ENCODE assay signal across 8 mouse cellular contexts in genomic region chrX:52912826-52913701, GRCm38 (mm10). TPM values are rescaled to one million over a fixed set of nuclear protein-coding genes. Genes with fewer than 3 reads are reported as not detected.
DNase-seq lines count a peak whose midpoint lies in the region; ATAC-seq and TF ChIP-seq lines count a peak whose summit lies in the region.

No protein-coding gene starts in this region.

- TF ChIP-seq EP300 in MEL (IDR thresholded peaks at IDR 0.05; ENCODE audit: low read depth in 1 of 2, low read length in 2 of 2): 0 out of 4 replicates have a peak, but pooled peaks of 1 of the 2 experiments have one; percentile 9

- no peak for TF ChIP-seq POLR2A in MEL (IDR thresholded peaks at IDR 0.05; ENCODE audit: control insufficient read depth in 1 of 2, insufficient read depth in 1 of 2, low read depth in 1 of 2, low read length in 2 of 2, poor library complexity in 1 of 2)
- no peak for TF ChIP-seq POLR2A in embryonic fibroblast, embryonic 13.5 days (IDR thresholded peaks at IDR 0.05; ENCODE audit: low read depth, low read length)

- peak overlapping the region; percentile 59 for H3K9ac ChIP-seq in kidney, embryonic 15.5 days
- H3K9ac ChIP-seq in MEL (ENCODE audit: control insufficient read depth, low read depth, low read length, poor library complexity, severe bottlenecking): peak overlapping the region; percentile 77
- peak overlapping the region; percentile 65 for H3K9ac ChIP-seq in intestine, embryonic 15.5 days

- TF ChIP-seq CTCF in MEL (IDR thresholded peaks at IDR 0.05 in 2 of 3, conservative IDR thresholded peaks at IDR 0.05 in 1 of 3; ENCODE audit: control insufficient read depth in 1 of 3, insufficient read depth in 1 of 3, low read depth in 2 of 3, low read length in 3 of 3, poor library complexity in 1 of 3, severe bottlenecking in 1 of 3): no peak
- no peak for TF ChIP-seq CTCF in embryonic fibroblast, embryonic 13.5 days (IDR thresholded peaks at IDR 0.05; ENCODE audit: borderline replicate concordance, insufficient read depth, low read length)

- H3K4me3 ChIP-seq in kidney, embryonic 15.5 days (replicated peaks): peak overlapping the region; percentile 70
- peak overlapping the region; percentile 69 to 71 for H3K4me3 ChIP-seq in MEL (ENCODE audit: control insufficient read depth in 1 of 2, insufficient read depth in 1 of 2, low read depth in 2 of 2, low read length in 2 of 2)
- peak overlapping the region; percentile 84 for H3K4me3 ChIP-seq in embryonic fibroblast, embryonic 13.5 days (ENCODE audit: insufficient read depth, low read length)
- H3K4me3 ChIP-seq in intestine, embryonic 15.5 days (replicated peaks): peak overlapping the region; percentile 61

- H3K4me2 ChIP-seq in kidney, embryonic 15.5 days: peak overlapping the region; percentile 55
- H3K4me2 ChIP-seq in intestine, embryonic 15.5 days (replicated peaks): peak overlapping the region; percentile 54

- H3K9me3 ChIP-seq in kidney, embryonic 15.5 days (replicated peaks): no peaks in the 10 kb centered on the region
- H3K9me3 ChIP-seq in MEL (replicated peaks; ENCODE audit: insufficient read depth, low read length): no peaks in the 10 kb centered on the region
- H3K9me3 ChIP-seq in intestine, embryonic 15.5 days: no peaks in the 10 kb centered on the region

- no peak for TF ChIP-seq RAD21 in MEL (IDR thresholded peaks at IDR 0.05; ENCODE audit: low read depth, low read length)

- no peak for DNase-seq in kidney, adult 18-20 months
- peak; percentile 52 for DNase-seq in MEL (ENCODE audit: low read depth, low spot score)
- peak; percentile 66 for DNase-seq in naive thymus-derived CD4-positive, alpha-beta T cell, adult 2 months (ENCODE audit: low read depth)
- DNase-seq in urinary bladder, postnatal 25 days (ENCODE audit: low spot score): no peak

- H3K79me2 ChIP-seq in MEL (ENCODE audit: control insufficient read depth, insufficient read depth, low read length, poor library complexity): peaks cover 14% of the 10 kb centered on the region

- H3K4me1 ChIP-seq in kidney, embryonic 15.5 days: no peaks in the 10 kb centered on the region
- peaks cover 2% of the 10 kb centered on the region in 2 experiments; a peak in 3 of 4 replicates for H3K4me1 ChIP-seq in MEL (ENCODE audit: control insufficient read depth in 1 of 2, insufficient read depth in 2 of 2, low read length in 2 of 2)
- H3K4me1 ChIP-seq in embryonic fibroblast, embryonic 13.5 days (ENCODE audit: control insufficient read depth, insufficient read depth, low read length): no peaks in the 10 kb centered on the region
- no peaks in the 10 kb centered on the region for H3K4me1 ChIP-seq in intestine, embryonic 15.5 days (replicated peaks)

- H3K27ac ChIP-seq in kidney, embryonic 15.5 days: no peak overlapping the region; the same call in 1 of the 2 replicates
- H3K27ac ChIP-seq in MEL (ENCODE audit: control insufficient read depth, low read depth, low read length): peak overlapping the region; percentile 42
- H3K27ac ChIP-seq in embryonic fibroblast, embryonic 13.5 days (ENCODE audit: insufficient read depth, low read length): peak overlapping the region; percentile 25
- H3K27ac ChIP-seq in intestine, embryonic 15.5 days: no peak overlapping the region

- H3K36me3 ChIP-seq in kidney, embryonic 15.5 days: no peaks in the 10 kb centered on the region
- peaks cover 2 to 16% of the 10 kb centered on the region in 2 experiments for H3K36me3 ChIP-seq in MEL (ENCODE audit: control insufficient read depth in 1 of 2, insufficient read depth in 2 of 2, low read length in 2 of 2)
- no peaks in the 10 kb centered on the region for H3K36me3 ChIP-seq in intestine, embryonic 15.5 days

- no peak; the same call in 1 of the 2 replicates for ATAC-seq in kidney, embryonic 15.5 days (replicated peaks; ENCODE audit: low FRiP score)
- peak; percentile 11; the same call in 1 of the 2 replicates for ATAC-seq in intestine, embryonic 15.5 days
- no peak for ATAC-seq in megakaryocyte-erythroid progenitor cell, adult 5-6 weeks (replicated peaks; ENCODE audit: low FRiP score, low TSS enrichment, poor library complexity, severe bottlenecking)

- WGBS in kidney, embryonic 15.5 days: 18% methylated on average over 31 of the region's 31 CpGs
- 23% methylated on average over 31 of the region's 31 CpGs for WGBS in intestine, embryonic 15.5 days

- H3K27me3 ChIP-seq in kidney, embryonic 15.5 days: no peaks in the 10 kb centered on the region
- no peaks in the 10 kb centered on the region for H3K27me3 ChIP-seq in MEL (ENCODE audit: control insufficient read depth in 1 of 2, insufficient read depth in 2 of 2, low read length in 2 of 2)
- no peaks in the 10 kb centered on the region for H3K27me3 ChIP-seq in intestine, embryonic 15.5 days (replicated peaks)

TF ChIP-seq in MEL, 35 proteins besides CTCF, POLR2A, EP300 and RAD21:
- TF ChIP-seq ZNF384 (IDR thresholded peaks at IDR 0.05; ENCODE audit: low read depth, low read length) (peak; percentile 88), GABPA (IDR thresholded peaks at IDR 0.05; ENCODE audit: low read depth, low read length) (no peak), TBP (IDR thresholded peaks at IDR 0.05; ENCODE audit: low read depth, low read length) (no peak), CHD1 (IDR thresholded peaks at IDR 0.05; ENCODE audit: low read depth, low read length) (0 out of 2 replicates have a peak, but pooled peaks have one; percentile 77)

RNA-seq across cellular contexts. Expression of gene Phf6, which starts 1.0 kb away (rescaled TPM):
- polyA plus RNA-seq in kidney, embryonic 15.5 days (2015; fragmentation: Nextera tagmentation; extraction: Ambion mirVana): 44.6 and 50.1 TPM in 2 replicates
- 16.1 and 18.7 TPM in 2 replicates for total RNA-seq in MEL (2012; rRNA removed)
- polyA plus RNA-seq in MEL (2012; ENCODE audit: insufficient read depth in 1 of 2, insufficient read length in 2 of 2, low read depth in 1 of 2, low replicate concordance in 2 of 2, missing spikeins in 1 of 2): 10 to 100 TPM; 15.8 to 44.9 TPM
- polyA plus RNA-seq in embryonic fibroblast, embryonic 13.5 days (2011; ENCODE audit: insufficient read length, low read depth, missing spikeins): 32.0 and 37.0 TPM in 2 replicates
- 22.4 and 28.6 TPM in 2 replicates for polyA plus RNA-seq in intestine, embryonic 15.5 days (2015; fragmentation: Nextera tagmentation; extraction: Ambion mirVana)
- total RNA-seq in megakaryocyte-erythroid progenitor cell, adult 5-6 weeks (2014; fragmentation: Nextera tagmentation): 32.8 and 47.3 TPM in 2 replicates
- total RNA-seq in megakaryocyte-erythroid progenitor cell, adult 5-6 weeks (2017): 54.3 and 58.1 TPM in 2 replicates

Comparison
In these comparisons a context has a peak if more than half of its experiments do, and no peak if none do; other contexts are left out.
1. H3K27ac ChIP-seq: peak in MEL (single experiment) and embryonic fibroblast, embryonic 13.5 days (single experiment); none in kidney, embryonic 15.5 days (single experiment) and intestine, embryonic 15.5 days (single experiment).
2. DNase-seq: peak in MEL (single experiment) and naive thymus-derived CD4-positive, alpha-beta T cell, adult 2 months (single experiment); none in kidney, adult 18-20 months (single experiment) and urinary bladder, postnatal 25 days (single experiment).
3. Peak in every context shown above with its lines, with median percentiles within 50 percentile points of each other: H3K4me3 ChIP-seq and H3K9ac ChIP-seq.